Mouse (Mus musculus): ENCODE results near the gene Cldn19.

Cldn19 gene

GRCm38 (mm10) chr4:119305418-119305817, 50.2 kb downstream of the Cldn19 start:
- DNase-seq, result no peak
